8 mouse cellular contexts compared by ENCODE assay signal in the genomic region with DNA sequence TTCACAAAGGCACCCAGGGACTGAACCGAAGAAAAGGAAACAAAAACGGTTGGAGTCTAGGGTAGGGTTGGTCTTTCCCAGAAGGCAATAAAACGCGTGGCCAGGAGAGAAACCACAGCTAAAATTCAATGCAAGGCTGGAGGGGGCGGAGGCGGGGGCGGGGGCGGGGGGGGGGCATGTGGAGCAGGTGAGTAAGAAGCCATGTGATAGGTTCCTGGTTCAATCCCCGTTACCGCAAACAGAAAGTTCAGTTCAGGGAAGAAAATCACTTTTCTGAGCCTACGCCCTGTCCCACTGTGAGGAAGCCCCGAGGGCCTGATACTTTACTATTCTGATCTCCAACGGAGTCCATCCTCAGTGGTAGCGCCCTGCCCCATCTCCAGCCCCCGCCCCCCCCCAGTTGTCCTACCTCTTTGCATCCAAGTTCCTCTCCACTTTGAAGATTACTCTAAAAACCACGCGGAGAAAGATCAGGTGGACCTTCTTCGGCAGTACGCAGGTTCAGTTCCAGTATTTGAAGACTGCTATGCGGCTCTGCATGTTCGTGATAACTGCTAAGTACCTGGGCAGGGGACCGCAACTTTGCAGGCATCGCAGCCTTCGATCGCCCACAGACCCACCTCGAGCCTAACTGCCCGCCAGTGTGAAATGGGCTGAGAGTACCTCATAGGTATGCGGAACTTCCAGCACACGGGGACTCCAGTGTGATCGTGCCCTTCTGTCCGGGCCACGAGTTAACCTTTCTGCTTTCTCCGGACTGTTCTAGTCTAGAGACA.
DNase-seq lines count a peak whose midpoint lies in the region; ATAC-seq and TF ChIP-seq lines count a peak whose summit lies in the region.

No protein-coding gene starts in this region.

- no peaks in the 10 kb centered on the region for H3K27me3 ChIP-seq in kidney, postnatal 0 days (ENCODE audit: insufficient read depth, low read length)
- H3K27me3 ChIP-seq in embryonic facial prominence, embryonic 10.5 days (replicated peaks; ENCODE audit: low read depth, poor library complexity, severe bottlenecking), result peaks cover 60% of the 10 kb centered on the region
- H3K27me3 ChIP-seq in intestine, embryonic 16.5 days (replicated peaks; ENCODE audit: control insufficient read depth, insufficient read depth, low read length), result no peaks in the 10 kb centered on the region
- no peaks in the 10 kb centered on the region for H3K27me3 ChIP-seq in midbrain, postnatal 0 days (ENCODE audit: insufficient read depth, low read length)

- TF ChIP-seq CTCF in kidney, postnatal 0 days (IDR thresholded peaks at IDR 0.05; ENCODE audit: low read depth), result no peak
- TF ChIP-seq CTCF in midbrain, postnatal 0 days (IDR thresholded peaks at IDR 0.05), result no peak

- H3K4me2 ChIP-seq in kidney, postnatal 0 days (ENCODE audit: low read length), result peak overlapping the region; percentile 45
- H3K4me2 ChIP-seq in intestine, embryonic 16.5 days (ENCODE audit: low read depth, low read length), result peak overlapping the region; percentile 55
- peak overlapping the region; percentile 34 for H3K4me2 ChIP-seq in midbrain, postnatal 0 days (ENCODE audit: low read depth, low read length, poor library complexity, severe bottlenecking)

- H3K4me3 ChIP-seq in kidney, postnatal 0 days (replicated peaks; ENCODE audit: low read depth, low read length), result peak overlapping the region; percentile 12; the same call in 1 of the 2 replicates
- H3K4me3 ChIP-seq in embryonic facial prominence, embryonic 10.5 days, result peak overlapping the region; percentile 43
- H3K4me3 ChIP-seq in intestine, embryonic 16.5 days (ENCODE audit: low read length), result peak overlapping the region; percentile 41
- peak overlapping the region; percentile 6; the same call in 1 of the 2 replicates for H3K4me3 ChIP-seq in midbrain, postnatal 0 days (ENCODE audit: low read depth, low read length)

- H3K36me3 ChIP-seq in kidney, postnatal 0 days (ENCODE audit: insufficient read depth, low read length), result no peaks in the 10 kb centered on the region
- H3K36me3 ChIP-seq in embryonic facial prominence, embryonic 10.5 days (replicated peaks), result no peaks in the 10 kb centered on the region
- H3K36me3 ChIP-seq in intestine, embryonic 16.5 days (ENCODE audit: control insufficient read depth, insufficient read depth, low read length), result no peaks in the 10 kb centered on the region
- H3K36me3 ChIP-seq in midbrain, postnatal 0 days (ENCODE audit: insufficient read depth, low read length), result no peaks in the 10 kb centered on the region

- no peak for ATAC-seq in kidney, postnatal 0 days (replicated peaks; ENCODE audit: low FRiP score, low read depth)
- peak; percentile 75 for ATAC-seq in intestine, embryonic 16.5 days
- peak; percentile 56; the same call in 1 of the 2 replicates for ATAC-seq in midbrain, postnatal 0 days (ENCODE audit: low FRiP score)

- no peaks in the 10 kb centered on the region for H3K9me3 ChIP-seq in kidney, postnatal 0 days (replicated peaks; ENCODE audit: low read length)
- no peaks in the 10 kb centered on the region for H3K9me3 ChIP-seq in embryonic facial prominence, embryonic 10.5 days
- no peaks in the 10 kb centered on the region for H3K9me3 ChIP-seq in intestine, embryonic 16.5 days (ENCODE audit: control insufficient read depth, low read length)
- H3K9me3 ChIP-seq in midbrain, postnatal 0 days (ENCODE audit: low read length), result no peaks in the 10 kb centered on the region

- 17% methylated on average over 33 of the region's 33 CpGs for WGBS in kidney, postnatal 0 days
- WGBS in embryonic facial prominence, embryonic 10.5 days, result 12% methylated on average over 33 of the region's 33 CpGs
- WGBS in intestine, embryonic 16.5 days, result 24% methylated on average over 33 of the region's 33 CpGs
- whole genome bisulfite sequencing in midbrain, postnatal 0 days, result 19% methylated on average over 32 of the region's 33 CpGs

- H3K27ac ChIP-seq in kidney, postnatal 0 days, result no peak overlapping the region
- no peak overlapping the region; the same call in 1 of the 2 replicates for H3K27ac ChIP-seq in embryonic facial prominence, embryonic 10.5 days (replicated peaks)
- H3K27ac ChIP-seq in intestine, embryonic 16.5 days (ENCODE audit: low read length), result peak overlapping the region; percentile 19; the same call in 1 of the 2 replicates
- H3K27ac ChIP-seq in midbrain, postnatal 0 days (ENCODE audit: low read depth, low read length), result no peak overlapping the region

- H3K4me1 ChIP-seq in kidney, postnatal 0 days (replicated peaks; ENCODE audit: insufficient read depth, low read length), result 0 out of 2 replicates have a peak, but pooled peaks cover 6% of the 10 kb centered on the region
- peaks cover 19% of the 10 kb centered on the region for H3K4me1 ChIP-seq in embryonic facial prominence, embryonic 10.5 days
- peaks cover 4% of the 10 kb centered on the region; the same call in 1 of the 2 replicates for H3K4me1 ChIP-seq in intestine, embryonic 16.5 days (ENCODE audit: control insufficient read depth, insufficient read depth, low read length)
- H3K4me1 ChIP-seq in midbrain, postnatal 0 days (ENCODE audit: insufficient read depth, low read length), result 0 out of 2 replicates have a peak, but pooled peaks cover 3% of the 10 kb centered on the region

- DNase-seq in kidney, postnatal 0 days (ENCODE audit: low spot score), result no peak
- no peak for DNase-seq in kidney, postnatal 4 days
- no peak for DNase-seq in embryonic facial prominence, embryonic 10.5 days (ENCODE audit: low spot score)
- DNase-seq in midbrain, postnatal 0 days (ENCODE audit: low spot score), result no peak
- no peak for DNase-seq in ovary, adult 18-20 months (ENCODE audit: low spot score)
- no peak for DNase-seq in cerebellum, postnatal 10 days
- DNase-seq in cerebellum, adult 11 months, result no peak

- no peak overlapping the region for H3K9ac ChIP-seq in kidney, postnatal 0 days (ENCODE audit: low read depth, low read length)
- peak overlapping the region; percentile 57 for H3K9ac ChIP-seq in intestine, embryonic 16.5 days (ENCODE audit: low read depth, low read length)
- H3K9ac ChIP-seq in midbrain, postnatal 0 days (replicated peaks; ENCODE audit: low read length, poor library complexity, severe bottlenecking), result no peak overlapping the region
